Mouse (Mus musculus) ES-E14 (cell line): Measurements from ENCODE around the gene Pds5b.
"Not testable (repeated sequence)": the region's sequence is repeated elsewhere in the genome, so short reads cannot be mapped to it uniquely, and the experiment has no call there.

Experiments
- CHD2 ChIP-seq: IDR thresholded peaks from 2 replicates; pipeline ENCODE4 v1.6.1; 2014; ENCODE audit warnings: mild to moderate bottlenecking, low read depth, low read length, inconsistent platforms
- HCFC1 ChIP-seq: IDR thresholded peaks from 2 replicates; pipeline ENCODE4 v1.6.1; 2012; ENCODE audit warnings: low read length, inconsistent platforms, borderline replicate concordance; ENCODE audit not compliant: insufficient read depth
- MAFK ChIP-seq: IDR thresholded peaks from 2 replicates; pipeline ENCODE4 v1.6.1; 2014; ENCODE audit warnings: mild to moderate bottlenecking, low read depth, low read length, inconsistent platforms; ENCODE audit not compliant: insufficient read depth
- ZC3H11A ChIP-seq: IDR thresholded peaks from 2 replicates; pipeline ENCODE4 v1.6.1; 2012; ENCODE audit warnings: low read depth, mild to moderate bottlenecking, inconsistent platforms, low read length, borderline replicate concordance
- ZNF384 ChIP-seq: IDR thresholded peaks from 2 replicates; pipeline ENCODE4 v1.6.1; 2012; ENCODE audit warnings: low read depth, low read length, inconsistent platforms

- not testable (repeated sequence) for TF ChIP-seq ZNF384, ZC3H11A, HCFC1, MAFK, CHD2
Observed at GRCm38 (mm10) chr5:150660296-150660695, 13.2 kb upstream of the Pds5b start.
